Mouse (Mus musculus) adrenal gland, postnatal 14 days (tissue): ENCODE data around the gene Snapc4. TPM values are rescaled to one million over a fixed set of nuclear protein-coding genes. Genes with fewer than 3 reads are reported as not detected.

Source experiments
- DNase-seq: peaks from one replicate; pipeline ENCODE4 v3.0.0; 2021; ENCODE audit warnings: mixed read lengths
- total RNA-seq: library from RNA; stranded (reverse); gene quantifications from 2 replicates; pipeline ENCODE4 v1.2.3, GENCODE M21; 2021

Gene Snapc4
- total RNA-seq, 1 experiment from 2014 or later: 26.9 TPM

GRCm38 (mm10) chr2:26314281-26315071 is 66.0 kb downstream of the Snapc4 start:
- peak; percentile 46 for DNase-seq

GRCm38 (mm10) chr2:26313394-26313793 is 67.1 kb downstream of the Snapc4 start:
- DNase-seq: no peak

- DNase-seq: no peak
These were observed 67.6 kb downstream of the Snapc4 start for GRCm38 (mm10) chr2:26312812-26313211.

Other genes with a start within 250 kb of the Snapc4 start
- 0.30 TPM in 1 of 2 replicates, not detected in the other for gene Lhx3, start 172.4 kb downstream of the Snapc4 start, total RNA-seq
- gene Qsox2, start 143.1 kb downstream of the Snapc4 start, total RNA-seq: 18.6 and 19.0 TPM in 2 replicates
- gene Ccdc187, start 86.1 kb downstream of the Snapc4 start, total RNA-seq: 1.0 and 1.5 TPM in 2 replicates
- 14.1 TPM in 2 replicates for gene Gpsm1, start 65.1 kb downstream of the Snapc4 start, total RNA-seq
- 19.0 and 19.8 TPM in 2 replicates for gene Dnlz, start 28.5 kb downstream of the Snapc4 start, total RNA-seq
- 1.2 and 1.6 TPM in 2 replicates for gene Card9, start 19.7 kb downstream of the Snapc4 start, total RNA-seq
- gene Entr1, start 8.7 kb upstream of the Snapc4 start, total RNA-seq: 83.5 and 94.9 TPM in 2 replicates
- gene Pmpca, start 8.7 kb upstream of the Snapc4 start, total RNA-seq: 122 TPM in 2 replicates
- gene Inpp5e, start 28.6 kb upstream of the Snapc4 start, total RNA-seq: 14.5 and 16.9 TPM in 2 replicates
- 50.1 and 54.6 TPM in 2 replicates for gene Sec16a, start 64.6 kb upstream of the Snapc4 start, total RNA-seq
- gene Notch1, start 136.0 kb upstream of the Snapc4 start, total RNA-seq: 27.5 and 35.7 TPM in 2 replicates
- gene Egfl7, start 199.4 kb upstream of the Snapc4 start, total RNA-seq: 217 and 247 TPM in 2 replicates
- gene Gm20532, start 206.0 kb upstream of the Snapc4 start, total RNA-seq: not detected in 2 replicates
- gene Agpat2, start 223.8 kb upstream of the Snapc4 start, total RNA-seq: 271 and 405 TPM in 2 replicates
- gene Fam69b, start 247.8 kb upstream of the Snapc4 start, total RNA-seq: 10.0 and 12.3 TPM in 2 replicates